Mouse (Mus musculus): ENCODE measurements at regions not wholly inside any gene's neighbourhood (a gene's known extent, or its start where the extent isn't known, plus 50 kb on each side); places are given as distances from the start of the nearest gene placed in this dataset.

DNA sequence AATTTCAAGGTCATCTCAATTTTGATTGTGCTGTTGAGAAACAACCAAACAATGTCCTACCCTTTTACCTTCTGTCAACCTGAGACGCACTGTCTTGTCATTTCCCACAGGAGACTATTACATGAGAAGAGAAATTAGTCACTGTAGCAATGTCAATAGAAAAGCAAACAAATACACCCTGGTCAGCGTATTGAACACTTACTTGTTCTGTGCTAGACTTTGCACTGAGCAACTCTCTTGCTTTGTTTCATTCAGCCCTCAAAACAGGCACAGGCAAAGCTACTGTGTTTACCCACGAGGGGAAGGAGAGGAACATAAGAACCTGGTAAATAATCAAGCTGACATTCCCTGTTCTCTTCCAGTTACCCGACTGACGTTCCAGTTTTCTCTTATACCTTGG lies 424.1 kb downstream of the Gxylt1 start:
- Histone ChIP-seq H3K36me3 (ENCODE audit: inconsistent target) (no peaks in the 10 kb centered on the region), H3K4me3 (ENCODE audit: inconsistent target) (no peak overlapping the region), H3K27ac (no peak overlapping the region), H3K79me2 (ENCODE audit: inconsistent target) (no peaks in the 10 kb centered on the region)
- 72% methylated on average over 5 of the region's 5 CpGs for WGBS (ENCODE audit: missing documents)

DNA sequence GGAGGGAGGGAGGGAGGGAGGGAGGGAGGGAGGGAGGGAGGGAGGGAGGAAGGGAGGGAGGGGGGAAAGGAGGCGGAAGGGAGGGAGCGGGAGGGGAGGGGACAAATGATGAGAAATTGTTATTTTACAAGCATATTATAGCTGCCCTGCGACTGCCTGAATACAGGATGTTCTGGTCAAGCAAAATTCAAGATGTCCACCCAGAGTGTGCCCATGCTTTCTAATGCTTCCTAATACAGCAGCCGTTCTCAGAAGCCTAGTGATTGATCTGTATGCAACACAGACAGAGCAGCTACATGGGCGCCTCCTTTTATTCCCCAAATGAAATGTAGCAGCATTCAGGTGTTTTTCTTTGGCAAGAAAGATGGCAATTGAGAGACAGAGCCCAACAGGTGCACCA lies 434.9 kb downstream of the Gxylt1 start:
- no peaks in the 10 kb centered on the region for H3K79me2 ChIP-seq (ENCODE audit: inconsistent target)
- no peak overlapping the region for H3K27ac ChIP-seq
- WGBS (ENCODE audit: missing documents) = 87% methylated on average over 3 of the region's 5 CpGs
- no peaks in the 10 kb centered on the region for H3K36me3 ChIP-seq (ENCODE audit: inconsistent target)
- no peak overlapping the region for H3K4me3 ChIP-seq (ENCODE audit: inconsistent target)

DNA sequence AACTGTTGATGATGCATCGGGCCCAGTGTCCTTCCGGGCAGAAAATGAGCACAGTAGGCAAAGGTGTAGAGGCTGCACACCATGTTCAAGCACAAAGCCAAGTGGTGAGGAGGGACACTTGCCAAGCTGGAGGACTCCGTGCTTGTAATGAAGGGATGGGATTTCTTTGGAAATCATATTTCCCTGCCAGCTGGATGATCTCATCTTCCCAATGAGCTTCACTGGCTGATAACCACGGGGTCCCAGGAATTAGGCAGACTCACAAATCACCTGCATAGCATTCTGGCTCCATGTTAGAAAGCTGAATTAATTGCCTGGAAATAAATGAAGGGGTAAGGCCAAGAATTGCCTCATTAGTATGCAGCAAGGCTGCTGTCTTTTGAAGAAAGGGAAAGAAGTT lies 435.4 kb downstream of the Gxylt1 start:
- Histone ChIP-seq H3K36me3 (ENCODE audit: inconsistent target) (no peaks in the 10 kb centered on the region), H3K79me2 (ENCODE audit: inconsistent target) (no peaks in the 10 kb centered on the region), H3K27ac (no peak overlapping the region), H3K4me3 (ENCODE audit: inconsistent target) (no peak overlapping the region)
- WGBS (ENCODE audit: missing documents) = 89% methylated on average over 4 of the region's 4 CpGs

DNA sequence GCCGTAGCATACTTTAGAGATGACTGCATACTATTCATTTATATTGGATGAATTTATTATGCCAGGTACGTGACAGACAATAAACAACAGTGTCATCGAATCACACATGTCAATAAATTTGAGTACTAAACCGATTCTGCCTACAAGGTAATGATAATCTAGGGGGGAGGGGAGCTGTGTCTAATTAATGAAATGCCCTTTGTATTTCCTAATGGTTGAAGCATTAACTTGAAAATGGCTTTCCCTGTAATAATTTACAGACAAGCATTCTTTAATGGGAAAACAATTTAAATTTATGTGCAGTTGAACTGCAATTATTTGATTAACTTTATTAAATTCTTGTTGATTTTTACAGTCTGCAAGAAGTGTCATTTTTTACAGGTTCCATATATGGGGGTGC lies 429.5 kb downstream of the Pdzrn4 start:
- no peaks in the 10 kb centered on the region for H3K79me2 ChIP-seq (ENCODE audit: inconsistent target)
- WGBS (ENCODE audit: missing documents) = 91% methylated on average over 4 of the region's 4 CpGs
- no peak overlapping the region for H3K4me3 ChIP-seq (ENCODE audit: inconsistent target)
- no peaks in the 10 kb centered on the region for H3K36me3 ChIP-seq (ENCODE audit: inconsistent target)
- H3K27ac ChIP-seq = no peak overlapping the region

Measured in macrophage (primary cell).